Mouse (Mus musculus): ENCODE measurements around the gene 2010300C02Rik. TPM values are rescaled to one million over a fixed set of nuclear protein-coding genes. Genes with fewer than 3 reads are reported as not detected.

The 2010300C02Rik gene
- polyA plus RNA-seq, 2 experiments: 3.7 to 4.1 TPM

- no peak for DNase-seq (ENCODE audit: low spot score)
- no peak for ATAC-seq (ENCODE audit: low FRiP score, low read depth)
These were observed 63.9 kb downstream of the 2010300C02Rik start for GRCm38 (mm10) chr1:37656017-37656416.

GRCm38 (mm10) chr1:37653992-37654391 is 65.9 kb downstream of the 2010300C02Rik start:
- Histone ChIP-seq H3K27ac (replicated peaks; ENCODE audit: low read depth, low read length) (no peak overlapping the region), H3K4me3 (replicated peaks; ENCODE audit: low read length) (no peak overlapping the region), H3K9me3 (ENCODE audit: control insufficient read depth, low read length) (no peaks in the 10 kb centered on the region), H3K36me3 (ENCODE audit: control insufficient read depth, insufficient read depth, low read length) (no peaks in the 10 kb centered on the region), H3K27me3 (ENCODE audit: control insufficient read depth, insufficient read depth, low read length) (no peaks in the 10 kb centered on the region), H3K9ac (ENCODE audit: low read depth, low read length, severe bottlenecking) (no peak overlapping the region), H3K4me2 (replicated peaks; ENCODE audit: low read depth, low read length, severe bottlenecking) (no peak overlapping the region), H3K4me1 (ENCODE audit: control insufficient read depth, insufficient read depth, low read length) (no peaks in the 10 kb centered on the region)
- WGBS: 78% methylated on average over 5 of the region's 5 CpGs
- ATAC-seq (ENCODE audit: low FRiP score, low read depth) (no peak), DNase-seq (ENCODE audit: low spot score) (no peak)
- TF ChIP-seq POLR2A (IDR thresholded peaks at IDR 0.05; ENCODE audit: borderline replicate concordance, extremely low read depth, insufficient read depth, insufficient read length): no peak

More at GRCm38 (mm10) chr1:37656017-37656416, 63.9 kb downstream of the 2010300C02Rik start:
- Histone ChIP-seq H3K9ac (ENCODE audit: low read depth, low read length, severe bottlenecking) (no peak overlapping the region), H3K27ac (replicated peaks; ENCODE audit: low read depth, low read length) (no peak overlapping the region), H3K4me2 (replicated peaks; ENCODE audit: low read depth, low read length, severe bottlenecking) (no peak overlapping the region), H3K4me1 (ENCODE audit: control insufficient read depth, insufficient read depth, low read length) (no peaks in the 10 kb centered on the region), H3K9me3 (ENCODE audit: control insufficient read depth, low read length) (no peaks in the 10 kb centered on the region), H3K27me3 (ENCODE audit: control insufficient read depth, insufficient read depth, low read length) (no peaks in the 10 kb centered on the region), H3K36me3 (ENCODE audit: control insufficient read depth, insufficient read depth, low read length) (no peaks in the 10 kb centered on the region), H3K4me3 (replicated peaks; ENCODE audit: low read length) (no peak overlapping the region)
- 94% methylated on average over 2 of the region's 2 CpGs for WGBS
- TF ChIP-seq POLR2A (IDR thresholded peaks at IDR 0.05; ENCODE audit: borderline replicate concordance, extremely low read depth, insufficient read depth, insufficient read length): no peak

- no peaks in the 10 kb centered on the region for H3K36me3 ChIP-seq (ENCODE audit: control insufficient read depth, insufficient read depth, low read length)
- no peak overlapping the region for H3K4me2 ChIP-seq (replicated peaks; ENCODE audit: low read depth, low read length, severe bottlenecking)
- no peak for TF ChIP-seq POLR2A (IDR thresholded peaks at IDR 0.05; ENCODE audit: borderline replicate concordance, extremely low read depth, insufficient read depth, insufficient read length)
- 89% methylated on average over 10 of the region's 10 CpGs for WGBS
- H3K4me3 ChIP-seq (replicated peaks; ENCODE audit: low read length): no peak overlapping the region
- no peaks in the 10 kb centered on the region for H3K27me3 ChIP-seq (ENCODE audit: control insufficient read depth, insufficient read depth, low read length)
- ATAC-seq (ENCODE audit: low FRiP score, low read depth) (no peak), DNase-seq (ENCODE audit: low spot score) (no peak)
- no peak overlapping the region for H3K9ac ChIP-seq (ENCODE audit: low read depth, low read length, severe bottlenecking)
- no peak overlapping the region for H3K27ac ChIP-seq (replicated peaks; ENCODE audit: low read depth, low read length)
- no peaks in the 10 kb centered on the region for H3K9me3 ChIP-seq (ENCODE audit: control insufficient read depth, low read length)
- no peaks in the 10 kb centered on the region for H3K4me1 ChIP-seq (ENCODE audit: control insufficient read depth, insufficient read depth, low read length)
These were observed 72.8 kb downstream of the 2010300C02Rik start for GRCm38 (mm10) chr1:37647066-37647465.

- no peak for TF ChIP-seq POLR2A (IDR thresholded peaks at IDR 0.05; ENCODE audit: borderline replicate concordance, extremely low read depth, insufficient read depth, insufficient read length)
- 92% methylated on average over 16 of the region's 16 CpGs for WGBS
- Histone ChIP-seq H3K4me2 (replicated peaks; ENCODE audit: low read depth, low read length, severe bottlenecking) (no peak overlapping the region), H3K9ac (ENCODE audit: low read depth, low read length, severe bottlenecking) (no peak overlapping the region), H3K9me3 (ENCODE audit: control insufficient read depth, low read length) (no peaks in the 10 kb centered on the region), H3K36me3 (ENCODE audit: control insufficient read depth, insufficient read depth, low read length) (no peaks in the 10 kb centered on the region), H3K4me3 (replicated peaks; ENCODE audit: low read length) (no peak overlapping the region), H3K27me3 (ENCODE audit: control insufficient read depth, insufficient read depth, low read length) (no peaks in the 10 kb centered on the region), H3K4me1 (ENCODE audit: control insufficient read depth, insufficient read depth, low read length) (no peaks in the 10 kb centered on the region), H3K27ac (replicated peaks; ENCODE audit: low read depth, low read length) (no peak overlapping the region)
- ATAC-seq (ENCODE audit: low FRiP score, low read depth): no peak
- DNase-seq (ENCODE audit: low spot score): no peak
These were observed 75.4 kb downstream of the 2010300C02Rik start for GRCm38 (mm10) chr1:37644501-37644900.

- 82% methylated on average over 5 of the region's 5 CpGs for WGBS
- Histone ChIP-seq H3K4me2 (replicated peaks; ENCODE audit: low read depth, low read length, severe bottlenecking) (no peak overlapping the region), H3K27ac (replicated peaks; ENCODE audit: low read depth, low read length) (no peak overlapping the region), H3K4me3 (replicated peaks; ENCODE audit: low read length) (no peak overlapping the region), H3K9ac (ENCODE audit: low read depth, low read length, severe bottlenecking) (no peak overlapping the region), H3K36me3 (ENCODE audit: control insufficient read depth, insufficient read depth, low read length) (no peaks in the 10 kb centered on the region), H3K4me1 (ENCODE audit: control insufficient read depth, insufficient read depth, low read length) (peaks cover 4% of the 10 kb centered on the region; the same call in 1 of the 2 replicates), H3K9me3 (ENCODE audit: control insufficient read depth, low read length) (no peaks in the 10 kb centered on the region), H3K27me3 (ENCODE audit: control insufficient read depth, insufficient read depth, low read length) (no peaks in the 10 kb centered on the region)
- no peak for TF ChIP-seq POLR2A (IDR thresholded peaks at IDR 0.05; ENCODE audit: borderline replicate concordance, extremely low read depth, insufficient read depth, insufficient read length)
- DNase-seq (ENCODE audit: low spot score) (no peak), ATAC-seq (ENCODE audit: low FRiP score, low read depth) (no peak)
These were observed 76.0 kb downstream of the 2010300C02Rik start for GRCm38 (mm10) chr1:37643794-37644365.
